Mouse (Mus musculus) heart, postnatal 0 days (tissue): ENCODE results near the gene Rnft1. TPM values are rescaled to one million over a fixed set of nuclear protein-coding genes. Genes with fewer than 3 reads are reported as not detected.

Experiments used
- ATAC-seq: fragments of 200-750 bp; cut with Nextera tagmentation; 2 replicates; pipeline ENCODE4 v1.8.0; 2017; ENCODE audit warnings: low read depth, moderate number of reproducible peaks, moderate library complexity; ENCODE audit not compliant: insufficient read depth
- DNase-seq: peaks from one replicate; pipeline ENCODE4 v3.0.0-alpha.2; 2016; ENCODE audit warnings: low spot score
- H3K27ac ChIP-seq: fragments of 300-500 bp; sonication (generic); 2 replicates; pipeline ENCODE4 v1.5.1; 2014; ENCODE audit warnings: low read depth, mild to moderate bottlenecking
- H3K27me3 ChIP-seq: fragments of 300-500 bp; sonication (generic); 2 replicates; pipeline ENCODE4 v1.6.1; 2014; ENCODE audit warnings: low read length, mixed read lengths; ENCODE audit not compliant: control insufficient read depth, insufficient read depth
- H3K36me3 ChIP-seq: fragments of 300-500 bp; sonication (generic); replicated peaks from 2 replicates; pipeline ENCODE4 v1.6.1; 2014; ENCODE audit warnings: low read length, mixed read lengths; ENCODE audit not compliant: control insufficient read depth, insufficient read depth
- H3K4me1 ChIP-seq: fragments of 300-500 bp; sonication (generic); 2 replicates; pipeline ENCODE4 v1.6.1; 2014; ENCODE audit warnings: antibody characterized with exemption; ENCODE audit not compliant: control insufficient read depth, insufficient read depth
- H3K4me2 ChIP-seq: fragments of 300-500 bp; sonication (generic); 2 replicates; pipeline ENCODE4 v1.6.1; 2014; ENCODE audit warnings: low read depth, mild to moderate bottlenecking, low read length, moderate library complexity
- H3K4me3 ChIP-seq: fragments of 300-500 bp; sonication (generic); 2 replicates; pipeline ENCODE4 v1.5.1; 2014; ENCODE audit warnings: low read depth, low read length
- H3K9ac ChIP-seq: fragments of 300-500 bp; sonication (generic); replicated peaks from 2 replicates; pipeline ENCODE4 v1.6.1; 2014; ENCODE audit warnings: low read depth, low read length, mixed read lengths
- H3K9me3 ChIP-seq: fragments of 300-500 bp; sonication (generic); replicated peaks from 2 replicates; pipeline ENCODE4 v1.6.1; 2016; ENCODE audit warnings: low read length; ENCODE audit not compliant: control insufficient read depth
- CTCF ChIP-seq: IDR thresholded peaks from 2 replicates; pipeline ENCODE4 v1.5.1; 2016; ENCODE audit warnings: antibody characterized with exemption, control low read depth, low read depth
- EP300 ChIP-seq: IDR thresholded peaks from 2 replicates; pipeline ENCODE4 v1.6.1; 2016; ENCODE audit warnings: antibody characterized with exemption, low read depth
- WGBS: fragments of 180-500 bp; shearing (Covaris S2); extraction: QIAGEN DNeasy Blood & Tissue Kit; methylation state at CpG from one replicate; pipeline ENCODE4 v1.1.7; 2014; 5-methylcytosine and 5-hydroxymethylcytosine counted together
- polyA plus RNA-seq: library from polyadenylated mRNA; unstranded; fragments of >200 nt; fragmentation: Nextera tagmentation; extraction: Ambion mirVana; gene quantifications from 2 replicates; pipeline ENCODE4 v1.2.1, GENCODE M21; 2015
- total RNA-seq: library from RNA; depleted of rRNA; stranded (reverse); fragments of >200 nt; gene quantifications from 2 replicates; pipeline ENCODE4 v1.2.3, GENCODE M21; 2014; ENCODE audit warnings: low replicate concordance

Gene Rnft1
- total and polyA plus RNA-seq, 2 experiments from 2014 or later = 9.1 to 31.4 TPM

GRCm38 (mm10) chr11:86500795-86501194, 16.3 kb downstream of the Rnft1 start:
- TF ChIP-seq EP300 (no peak), CTCF (no peak)
- H3K36me3 ChIP-seq = peaks cover 52% of the 10 kb centered on the region
- H3K27ac ChIP-seq = no peak overlapping the region
- H3K9me3 ChIP-seq = no peaks in the 10 kb centered on the region
- H3K4me2 ChIP-seq = no peak overlapping the region
- ATAC-seq (no peak), DNase-seq (no peak)
- no peaks in the 10 kb centered on the region for H3K4me1 ChIP-seq
- no peak overlapping the region for H3K9ac ChIP-seq
- no peak overlapping the region for H3K4me3 ChIP-seq
- H3K27me3 ChIP-seq = no peaks in the 10 kb centered on the region
- WGBS = 54% methylated on average over 1 of the region's 1 CpGs

GRCm38 (mm10) chr11:86503121-86503520, 18.7 kb downstream of the Rnft1 start:
- no peak overlapping the region for H3K27ac ChIP-seq
- no peak overlapping the region for H3K9ac ChIP-seq
- no peak overlapping the region for H3K4me2 ChIP-seq
- no peaks in the 10 kb centered on the region for H3K27me3 ChIP-seq
- H3K36me3 ChIP-seq = peaks cover 57% of the 10 kb centered on the region
- H3K4me1 ChIP-seq = no peaks in the 10 kb centered on the region
- no peak overlapping the region for H3K4me3 ChIP-seq
- no peak for DNase-seq
- no peak for ATAC-seq
- no peaks in the 10 kb centered on the region for H3K9me3 ChIP-seq
- TF ChIP-seq EP300 = no peak
- TF ChIP-seq CTCF = no peak
- 87% methylated on average over 2 of the region's 2 CpGs for WGBS

GRCm38 (mm10) chr11:86507334-86507733, 22.9 kb downstream of the Rnft1 start:
- TF ChIP-seq CTCF (no peak), EP300 (no peak)
- no peak overlapping the region for H3K4me3 ChIP-seq
- no peaks in the 10 kb centered on the region for H3K9me3 ChIP-seq
- no peaks in the 10 kb centered on the region for H3K4me1 ChIP-seq
- no peak for DNase-seq
- no peak overlapping the region for H3K27ac ChIP-seq
- H3K4me2 ChIP-seq = no peak overlapping the region
- no peak overlapping the region for H3K9ac ChIP-seq
- ATAC-seq = no peak
- WGBS = 44% methylated on average over 2 of the region's 2 CpGs
- H3K27me3 ChIP-seq = no peaks in the 10 kb centered on the region
- H3K36me3 ChIP-seq = peaks cover 89% of the 10 kb centered on the region

GRCm38 (mm10) chr11:86507991-86508390, 23.5 kb downstream of the Rnft1 start:
- Histone ChIP-seq H3K9ac (no peak overlapping the region), H3K4me3 (no peak overlapping the region), H3K4me1 (no peaks in the 10 kb centered on the region), H3K27me3 (no peaks in the 10 kb centered on the region), H3K9me3 (no peaks in the 10 kb centered on the region), H3K36me3 (peaks cover 88% of the 10 kb centered on the region), H3K4me2 (no peak overlapping the region), H3K27ac (no peak overlapping the region)
- no peak for ATAC-seq
- TF ChIP-seq CTCF (no peak), EP300 (no peak)
- no peak for DNase-seq
- WGBS = 87% methylated on average over 2 of the region's 2 CpGs

GRCm38 (mm10) chr11:86516620-86517019, 32.2 kb downstream of the Rnft1 start:
- no peaks in the 10 kb centered on the region for H3K27me3 ChIP-seq
- DNase-seq (no peak), ATAC-seq (no peak)
- H3K9me3 ChIP-seq = no peaks in the 10 kb centered on the region
- H3K27ac ChIP-seq = no peak overlapping the region
- TF ChIP-seq EP300 (no peak), CTCF (no peak)
- WGBS = 88% methylated on average over 3 of the region's 3 CpGs
- H3K9ac ChIP-seq = no peak overlapping the region
- H3K4me1 ChIP-seq = no peaks in the 10 kb centered on the region
- no peak overlapping the region for H3K4me3 ChIP-seq
- peaks cover 80% of the 10 kb centered on the region for H3K36me3 ChIP-seq
- no peak overlapping the region for H3K4me2 ChIP-seq

- Histone ChIP-seq H3K9ac (no peak overlapping the region), H3K4me1 (no peaks in the 10 kb centered on the region), H3K9me3 (no peaks in the 10 kb centered on the region), H3K4me3 (no peak overlapping the region), H3K36me3 (peaks cover 80% of the 10 kb centered on the region), H3K27me3 (no peaks in the 10 kb centered on the region), H3K27ac (no peak overlapping the region), H3K4me2 (no peak overlapping the region)
- ATAC-seq = no peak
- DNase-seq = no peak
- 90% methylated on average over 3 of the region's 3 CpGs for WGBS
- TF ChIP-seq EP300 (no peak), CTCF (no peak)
Measured at GRCm38 (mm10) chr11:86517229-86517628, 32.8 kb downstream of the Rnft1 start.
